Mouse (Mus musculus): ENCODE measurements at regions not wholly inside any gene's neighbourhood (a gene's known extent, or its start where the extent isn't known, plus 50 kb on each side); places are given as distances from the start of the nearest gene placed in this dataset.

- TF ChIP-seq CTCF (IDR thresholded peaks at IDR 0.05; ENCODE audit: insufficient read depth, low read length) (no peak), POLR2A (IDR thresholded peaks at IDR 0.05; ENCODE audit: borderline replicate concordance, extremely low read depth, low read depth, low read length) (no peak)
These were observed 196.6 kb upstream of the Jarid2 start for GRCm38 (mm10) chr13:44532631-44533180.

Measured in lung, adult 2 months (tissue).